Mouse (Mus musculus): ENCODE measurements around the gene Nfix. TPM values are rescaled to one million over a fixed set of nuclear protein-coding genes. Genes with fewer than 3 reads are reported as not detected.

Gene Nfix
- total RNA-seq, 2 experiments from 2014 or later = 607 to 678 TPM

GRCm38 (mm10) chr8:84653092-84653631, 147.0 kb downstream of the Nfix start:
- no peak for DNase-seq (ENCODE audit: low spot score in 2 of 2)

GRCm38 (mm10) chr8:84650213-84650612, 149.9 kb downstream of the Nfix start:
- DNase-seq (ENCODE audit: low spot score in 2 of 2) = no peak

Other genes with a start within 250 kb of the Nfix start
- 10 to 100 TPM; 10.8 to 12.7 TPM for gene Ier2, start 137.5 kb downstream of the Nfix start, total RNA-seq (2021)
- 100 to 1,000 TPM in 1 of 2 experiments, 10 to 100 TPM in 1; 99.8 to 105 TPM for gene Trmt1, start 114.0 kb downstream of the Nfix start, total RNA-seq (2021)
- 10 to 100 TPM; 73.7 to 75.3 TPM for gene Nacc1, start 112.5 kb downstream of the Nfix start, total RNA-seq (2021)
- 1 to 10 TPM; 4.0 to 5.4 TPM for gene Lyl1, start 98.9 kb downstream of the Nfix start, total RNA-seq (2021)
- gene G430095P16Rik, start 77.3 kb downstream of the Nfix start, total RNA-seq (2021) = not detected
- gene Dand5, start 22.5 kb upstream of the Nfix start, total RNA-seq (2021) = 1 to 10 TPM; 6.7 to 7.4 TPM
- gene Gadd45gip1, start 31.2 kb upstream of the Nfix start, total RNA-seq (2021) = 10 to 100 TPM; 18.6 to 19.8 TPM
- gene Rad23a, start 40.3 kb upstream of the Nfix start, total RNA-seq (2021) = 10 to 100 TPM; 55.5 to 64.9 TPM
- 100 to 1,000 TPM; 444 to 464 TPM for gene Calr, start 46.6 kb upstream of the Nfix start, total RNA-seq (2021)
- gene Farsa, start 56.6 kb upstream of the Nfix start, total RNA-seq (2021) = 10 to 100 TPM; 63.2 to 65.0 TPM
- 10 to 100 TPM; 33.5 to 39.1 TPM for gene Syce2, start 71.8 kb upstream of the Nfix start, total RNA-seq (2021)
- gene Gcdh, start 93.6 kb upstream of the Nfix start, total RNA-seq (2021) = 10 to 100 TPM; 31.5 to 33.0 TPM
- not detected for gene Klf1, start 101.6 kb upstream of the Nfix start, total RNA-seq (2021)
- 1 to 10 TPM; 4.2 to 5.2 TPM for gene Dnase2a, start 108.2 kb upstream of the Nfix start, total RNA-seq (2021)
- gene Mast1, start 137.0 kb upstream of the Nfix start, total RNA-seq (2021) = 100 to 1,000 TPM; 162 to 169 TPM
- gene Rtbdn, start 146.6 kb upstream of the Nfix start, total RNA-seq (2021) = 1 to 10 TPM; 3.1 to 3.6 TPM
- gene Gm49661, start 169.1 kb upstream of the Nfix start, total RNA-seq (2021) = not detected
- 100 to 1,000 TPM; 492 to 505 TPM for gene Prdx2, start 169.2 kb upstream of the Nfix start, total RNA-seq (2021)
- gene Rnaseh2a, start 169.4 kb upstream of the Nfix start, total RNA-seq (2021) = 10 to 100 TPM; 36.8 to 44.3 TPM
- 10 to 100 TPM; 33.7 to 34.2 TPM for gene Junb, start 178.4 kb upstream of the Nfix start, total RNA-seq (2021)
- 10 to 100 TPM; 14.5 to 15.1 TPM for gene Hook2, start 190.3 kb upstream of the Nfix start, total RNA-seq (2021)
- not detected for gene Best2, start 214.2 kb upstream of the Nfix start, total RNA-seq (2021)
- gene Asna1, start 224.9 kb upstream of the Nfix start, total RNA-seq (2021) = 100 to 1,000 TPM; 110 to 119 TPM
- 100 to 1,000 TPM; 151 to 155 TPM for gene Trir, start 226.5 kb upstream of the Nfix start, total RNA-seq (2021)
- 100 to 1,000 TPM; 125 to 160 TPM for gene Tnpo2, start 236.6 kb upstream of the Nfix start, total RNA-seq (2021)

All from layer of hippocampus, postnatal 10 days (tissue).